Mouse (Mus musculus) hindlimb bud, embryonic 11.5 days (tissue): ENCODE results near the gene Paxbp1.
"Not testable (repeated sequence)": the region's sequence is repeated elsewhere in the genome, so short reads cannot be mapped to it uniquely, and the experiment has no call there.

Experiments
- DNase-seq: peaks from one replicate; pipeline ENCODE4 v3.0.0-alpha.2; 2012; ENCODE audit warnings: low read depth, low spot score; ENCODE audit errors: extremely low spot score

Paxbp1 gene

GRCm38 (mm10) chr16:91044270-91045182 lies at the start of gene Paxbp1:
Paxbp1 (minus strand) TSS chr16:91044543.
- peak; percentile 93 for DNase-seq

GRCm38 (mm10) chr16:91086642-91087306 lies 42.4 kb upstream of the Paxbp1 start:
- DNase-seq, result no peak

GRCm38 (mm10) chr16:91085239-91085825 lies 41.0 kb upstream of the Paxbp1 start:
- DNase-seq, result no peak

- DNase-seq, result no peak
Observed at GRCm38 (mm10) chr16:91084307-91085238, 40.2 kb upstream of the Paxbp1 start.

- DNase-seq, result no peak
Observed at GRCm38 (mm10) chr16:91083002-91083646, 38.8 kb upstream of the Paxbp1 start.

- peak; percentile 33 for DNase-seq
Observed at GRCm38 (mm10) chr16:91081508-91081907, 37.2 kb upstream of the Paxbp1 start.

GRCm38 (mm10) chr16:91076180-91076579 lies 31.8 kb upstream of the Paxbp1 start:
- DNase-seq, result no peak

GRCm38 (mm10) chr16:91075423-91075822 lies 31.1 kb upstream of the Paxbp1 start:
- DNase-seq, result not testable (repeated sequence)

- DNase-seq, result peak; percentile 87
Observed at GRCm38 (mm10) chr16:91073163-91073892, 29.0 kb upstream of the Paxbp1 start.

- DNase-seq, result no peak
Observed at GRCm38 (mm10) chr16:91072256-91072655, 27.9 kb upstream of the Paxbp1 start.

- no peak for DNase-seq
Observed at GRCm38 (mm10) chr16:91068969-91069368, 24.6 kb upstream of the Paxbp1 start.

GRCm38 (mm10) chr16:91067122-91067521 lies 22.8 kb upstream of the Paxbp1 start:
- no peak for DNase-seq

GRCm38 (mm10) chr16:91064583-91065365 lies 20.4 kb upstream of the Paxbp1 start:
- no peak for DNase-seq

- DNase-seq, result no peak
Observed at GRCm38 (mm10) chr16:91063786-91064185, 19.4 kb upstream of the Paxbp1 start.

- no peak for DNase-seq
Observed at GRCm38 (mm10) chr16:91061531-91062318, 17.4 kb upstream of the Paxbp1 start.

GRCm38 (mm10) chr16:91057741-91058140 lies 13.4 kb upstream of the Paxbp1 start:
- DNase-seq, result no peak

GRCm38 (mm10) chr16:91057261-91057660 lies 12.9 kb upstream of the Paxbp1 start:
- DNase-seq, result no peak
